Mouse (Mus musculus): Measurements from ENCODE around the gene Rbm3. TPM values are rescaled to one million over a fixed set of nuclear protein-coding genes. Genes with fewer than 3 reads are reported as not detected.
"Not testable (repeated sequence)": the region's sequence is repeated elsewhere in the genome, so short reads cannot be mapped to it uniquely, and the experiment has no call there.

Rbm3 gene
- total RNA-seq, 2 experiments from 2014 or later, result 248 to 315 TPM

- DNase-seq (ENCODE audit: low spot score in 2 of 2), result peak; percentile 79 to 83
Observed at GRCm38 (mm10) chrX:8132017-8132976, 13.4 kb downstream of the Rbm3 start, which contains the start of gene Wdr13. Gene Wdr13, minus strand, starts transcription at chrX:8132892.

- no peak for DNase-seq (ENCODE audit: low spot score in 2 of 2)
Observed at GRCm38 (mm10) chrX:8131393-8131792, 14.3 kb downstream of the Rbm3 start.

- DNase-seq (ENCODE audit: low spot score in 2 of 2), result no peak
Observed at GRCm38 (mm10) chrX:8125235-8125634, 20.4 kb downstream of the Rbm3 start.

GRCm38 (mm10) chrX:8123821-8124470 is 21.7 kb downstream of the Rbm3 start:
- no peak for DNase-seq (ENCODE audit: low spot score in 2 of 2)

DNA sequence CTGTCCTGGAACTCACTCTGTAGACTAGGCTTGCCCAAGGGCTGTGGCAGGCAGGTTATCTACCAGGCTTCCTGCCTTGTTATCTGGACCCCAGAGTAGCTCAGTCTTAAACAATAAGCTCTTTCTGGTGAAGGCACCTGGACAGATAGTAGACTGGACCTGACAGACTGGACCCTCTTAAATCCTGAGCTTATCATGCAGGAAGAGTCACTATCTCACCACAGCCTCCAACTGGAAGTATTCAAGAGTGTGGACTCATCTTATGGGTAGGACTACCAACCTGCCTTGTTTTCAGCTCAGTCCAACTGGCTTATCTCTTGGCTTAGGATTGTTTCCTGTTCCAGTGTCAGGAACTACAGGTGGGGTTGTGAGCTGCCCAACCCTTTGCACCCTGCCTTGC is 28.4 kb downstream of the Rbm3 start:
- no peak for DNase-seq (ENCODE audit: low spot score in 2 of 2)

- DNase-seq (ENCODE audit: low spot score in 2 of 2), result no peak
Observed at GRCm38 (mm10) chrX:8115275-8115674, 30.4 kb downstream of the Rbm3 start.

DNA sequence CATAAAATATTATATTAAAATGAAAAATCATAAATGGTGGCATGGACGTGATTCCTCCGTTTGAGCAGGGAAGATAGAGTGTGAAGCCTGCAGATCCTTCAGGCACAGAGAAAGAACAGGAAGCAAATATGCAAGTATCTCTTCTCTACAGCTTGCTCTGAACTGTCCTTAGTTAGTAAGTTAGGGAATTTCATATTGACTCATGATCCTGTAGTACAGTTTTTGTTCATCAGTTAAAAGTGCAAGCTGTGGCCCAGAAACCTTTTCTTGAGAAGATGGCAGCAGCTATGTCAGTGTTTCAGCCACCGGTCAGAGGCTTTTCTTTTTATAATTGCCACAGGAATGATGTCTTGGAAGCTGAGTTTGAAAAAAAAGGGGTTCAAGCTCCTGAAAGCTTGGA is 40.7 kb downstream of the Rbm3 start:
- no peak for DNase-seq (ENCODE audit: low spot score in 2 of 2)

DNA sequence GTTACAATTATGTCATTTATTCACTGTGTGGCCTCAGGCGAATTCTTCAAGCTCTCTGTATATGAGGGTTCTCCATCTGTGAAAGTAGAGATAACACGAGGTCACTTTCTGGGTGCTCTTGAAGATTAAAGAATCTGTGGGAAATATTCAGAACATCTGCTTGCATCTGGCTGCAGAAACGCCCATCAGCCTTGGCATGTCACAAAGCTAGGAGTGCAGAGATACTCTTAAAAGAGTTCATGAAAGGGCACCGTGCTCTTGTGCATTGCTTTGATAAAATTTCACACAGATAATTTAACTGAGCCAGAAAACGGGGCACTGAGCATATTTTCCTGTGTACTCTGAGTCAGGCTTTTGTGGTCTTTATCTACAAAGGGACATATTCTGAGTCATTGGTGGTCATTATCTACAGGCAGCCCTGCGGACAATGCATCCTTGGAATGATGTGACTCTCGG is 43.4 kb downstream of the Rbm3 start:
- no peak for DNase-seq (ENCODE audit: low spot score in 2 of 2)

DNA sequence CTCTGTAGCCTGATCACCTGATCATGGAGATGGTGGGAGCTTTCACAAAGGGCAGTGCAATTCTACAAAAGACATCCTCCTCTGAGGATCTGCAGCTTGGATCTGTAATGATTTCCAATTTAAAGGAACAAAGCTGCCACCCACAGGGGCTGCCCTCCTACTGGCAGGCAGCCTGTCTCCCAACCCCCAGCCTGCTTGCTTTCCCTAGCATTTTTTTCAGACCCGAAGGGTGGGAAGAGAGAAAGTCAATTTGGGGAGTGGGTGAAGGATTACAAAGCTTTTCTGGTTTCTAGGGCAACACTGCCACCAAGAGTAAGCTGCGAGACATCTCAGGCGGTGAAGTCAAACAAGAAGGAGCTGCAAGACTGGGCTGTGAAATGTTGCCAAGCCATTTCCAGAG is 44.7 kb downstream of the Rbm3 start:
- peak; percentile 78 to 79 for DNase-seq (ENCODE audit: low spot score in 2 of 2)

DNA sequence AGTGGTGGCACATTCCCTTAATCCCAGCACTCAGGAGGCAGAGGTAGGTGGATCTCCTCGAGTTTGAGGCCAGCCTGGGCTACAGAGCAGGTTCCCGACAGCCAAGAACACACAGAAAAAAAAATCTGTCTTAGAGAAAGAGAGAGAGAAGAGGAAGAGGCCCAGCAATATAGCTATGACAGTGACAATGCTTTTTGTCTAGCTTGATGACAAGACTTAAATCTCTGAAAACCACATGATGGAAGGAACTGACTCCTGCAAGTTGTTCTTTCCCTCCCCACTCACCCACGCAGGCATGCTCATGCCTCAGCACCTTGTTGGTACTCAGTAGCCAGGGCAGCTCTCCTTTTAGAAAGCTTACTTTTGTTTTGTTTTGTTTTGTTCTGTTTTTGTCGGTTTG is 46.2 kb downstream of the Rbm3 start:
- DNase-seq (ENCODE audit: low spot score in 2 of 2), result no peak

- DNase-seq (ENCODE audit: low spot score in 2 of 2), result peak; percentile 94 to 96
Observed at GRCm38 (mm10) chrX:8096787-8097242, 48.9 kb downstream of the Rbm3 start.

DNA sequence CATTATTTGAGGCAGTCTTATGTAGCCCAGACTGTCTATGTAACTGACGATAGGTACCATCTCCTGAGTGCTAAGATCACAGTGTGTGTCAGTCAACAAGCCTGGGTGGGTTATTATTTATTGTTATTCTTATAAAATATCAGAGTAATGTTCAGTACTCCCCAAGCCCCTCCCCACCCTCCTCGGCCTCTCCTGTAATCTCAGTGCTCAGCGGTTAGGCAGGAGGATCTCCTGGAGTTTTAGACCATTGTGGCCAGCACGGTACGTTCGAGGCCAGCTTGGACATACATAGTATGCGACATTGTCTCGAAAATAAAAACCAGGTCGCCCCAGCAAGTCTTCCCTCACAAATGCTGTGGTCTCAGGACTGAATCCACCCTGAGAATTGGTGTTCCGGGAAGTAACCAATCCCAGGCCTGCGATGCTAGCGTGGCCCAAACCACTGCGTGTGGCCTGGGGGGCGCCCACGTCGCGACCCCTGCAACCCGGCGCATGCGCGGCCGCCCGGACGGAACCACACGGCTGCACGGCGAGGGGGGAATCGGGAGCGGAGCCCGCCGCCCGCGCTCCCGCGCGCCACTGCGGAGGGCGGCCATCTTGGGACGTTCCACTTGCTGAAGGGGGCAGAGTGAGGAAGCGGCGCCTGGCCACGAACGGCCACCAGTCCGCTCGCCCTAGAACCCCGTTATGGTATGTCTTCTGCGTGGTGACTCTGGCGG is 49.5 kb downstream of the Rbm3 start:
- DNase-seq (ENCODE audit: low spot score in 2 of 2), result peak in 1 of 2 experiments; percentile 90

DNA sequence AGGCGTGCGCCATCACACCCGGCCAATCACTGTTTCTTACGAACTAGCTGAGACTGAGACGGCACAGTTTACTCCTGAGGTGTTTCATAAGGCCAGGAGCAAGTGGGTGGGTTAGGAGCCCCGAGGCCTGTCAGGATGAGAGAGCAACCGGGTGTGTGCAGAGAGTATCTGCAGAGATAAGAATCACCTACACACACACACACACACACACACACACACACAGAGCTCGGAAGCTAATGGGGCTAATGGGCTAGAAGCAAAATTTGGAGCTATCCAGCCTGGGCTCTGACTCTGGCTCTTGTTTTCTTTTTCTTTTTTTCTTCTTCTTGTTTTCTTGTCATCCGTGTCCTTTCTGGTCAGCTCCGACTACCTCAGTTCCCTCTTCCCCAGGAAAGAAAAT is 50.1 kb downstream of the Rbm3 start:
- DNase-seq (ENCODE audit: low spot score in 2 of 2), result no peak

- not testable (repeated sequence) for DNase-seq (ENCODE audit: low spot score in 2 of 2)
Observed at GRCm38 (mm10) chrX:8090954-8091347, 54.7 kb downstream of the Rbm3 start.

DNA sequence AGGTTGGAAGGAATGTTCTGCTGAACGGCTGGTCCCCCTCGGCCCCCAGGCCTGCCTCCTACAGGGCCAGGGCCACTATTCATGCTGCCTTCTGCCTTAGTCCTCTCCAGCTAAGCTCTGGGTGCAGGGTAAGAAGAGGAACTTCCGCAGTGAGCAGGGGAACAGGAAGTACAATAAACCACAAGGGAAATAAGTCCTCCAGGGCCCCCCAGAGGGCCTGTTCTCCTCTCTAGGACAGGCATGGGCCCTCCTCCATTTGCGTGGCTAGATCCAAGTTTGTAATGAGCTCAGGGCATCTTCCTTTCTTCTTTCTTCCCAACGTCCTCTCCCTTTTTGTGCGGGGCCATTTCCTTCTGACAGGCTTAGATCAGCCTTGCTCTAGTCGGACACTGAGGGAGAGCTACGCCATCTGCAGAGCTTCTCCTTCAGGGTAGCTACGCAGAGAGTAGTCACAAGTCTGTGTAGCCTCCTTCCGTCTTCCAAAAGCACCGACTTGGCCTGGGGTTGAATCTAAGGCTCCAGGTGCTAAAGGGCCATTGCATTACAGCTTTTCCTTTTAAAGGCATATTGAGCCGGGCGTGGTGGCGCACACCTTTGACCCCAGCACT is 55.2 kb downstream of the Rbm3 start, which contains the start of gene Was:
Was (minus strand) TSS at position 153 of the 608 bp plus-strand sequence.
- no peak for DNase-seq (ENCODE audit: low spot score in 2 of 2)

DNA sequence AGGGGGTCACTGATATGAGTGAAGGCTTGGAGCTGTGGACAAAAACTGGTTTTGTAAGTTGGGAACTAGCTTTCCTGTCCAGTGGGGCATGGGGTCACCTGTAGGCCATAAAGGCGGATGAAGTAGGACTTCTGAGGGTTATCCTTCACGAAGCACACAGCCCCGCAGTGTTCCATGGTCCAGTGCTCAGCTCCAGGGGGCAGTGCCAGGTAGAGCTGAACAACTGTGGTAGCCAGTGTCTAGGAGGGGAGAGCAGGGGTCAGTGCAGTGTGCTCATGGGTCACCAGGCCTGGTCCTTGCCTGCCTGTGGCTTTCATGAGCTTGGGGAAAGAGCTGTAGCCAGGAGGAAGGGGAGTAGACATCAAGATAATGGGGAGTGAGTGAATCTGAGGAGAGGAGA is 55.9 kb downstream of the Rbm3 start:
- no peak for DNase-seq (ENCODE audit: low spot score in 2 of 2)

Other genes with a start within 250 kb of the Rbm3 start
- gene Pqbp1, start 246.6 kb downstream of the Rbm3 start, total RNA-seq (2021), result 10 to 100 TPM; 79.4 to 87.7 TPM
- gene Timm17b, start 246.5 kb downstream of the Rbm3 start, total RNA-seq (2021), result 10 to 100 TPM; 31.8 to 33.2 TPM
- gene Gm10491, start 238.0 kb downstream of the Rbm3 start, total RNA-seq (2021), result not detected
- not detected for gene Gm10490, start 236.3 kb downstream of the Rbm3 start, total RNA-seq (2021)
- gene Pcsk1n, start 226.1 kb downstream of the Rbm3 start, total RNA-seq (2021), result 100 to 1,000 TPM; 307 to 355 TPM
- not detected for gene Eras, start 217.3 kb downstream of the Rbm3 start, total RNA-seq (2021)
- 10 to 100 TPM; 59.2 to 60.6 TPM for gene Hdac6, start 198.0 kb downstream of the Rbm3 start, total RNA-seq (2021)
- gene Gata1, start 167.8 kb downstream of the Rbm3 start, total RNA-seq (2021), result not detected
- gene Glod5, start 127.4 kb downstream of the Rbm3 start, total RNA-seq (2021), result 1 to 10 TPM in 1 of 2 experiments, under 1 TPM in 1; 0.78 to 1.2 TPM
- 10 to 100 TPM; 30.4 to 30.7 TPM for gene Suv39h1, start 71.1 kb downstream of the Rbm3 start, total RNA-seq (2021)
- gene Was, start 55.4 kb downstream of the Rbm3 start, total RNA-seq (2021), result 1 to 10 TPM; 1.2 to 1.7 TPM
- 100 to 1,000 TPM; 219 to 231 TPM for gene Wdr13, start 13.0 kb downstream of the Rbm3 start, total RNA-seq (2021)
- gene Tbc1d25, start 30.3 kb upstream of the Rbm3 start, total RNA-seq (2021), result 10 to 100 TPM; 15.1 to 16.0 TPM
- 10 to 100 TPM; 26.8 to 27.7 TPM for gene Ebp, start 47.6 kb upstream of the Rbm3 start, total RNA-seq (2021)
- 10 to 100 TPM; 68.4 to 75.2 TPM for gene Porcn, start 60.6 kb upstream of the Rbm3 start, total RNA-seq (2021)
- gene Ftsj1, start 106.5 kb upstream of the Rbm3 start, total RNA-seq (2021), result 10 to 100 TPM; 24.0 to 27.7 TPM
- gene Slc38a5, start 125.3 kb upstream of the Rbm3 start, total RNA-seq (2021), result 10 to 100 TPM; 17.6 to 28.1 TPM
- not detected for gene Ssxb10, start 181.5 kb upstream of the Rbm3 start, total RNA-seq (2021)
- not detected for gene Ssxb9, start 221.1 kb upstream of the Rbm3 start, total RNA-seq (2021)

Data from layer of hippocampus, postnatal 10 days (tissue).